In the genomic region with DNA sequence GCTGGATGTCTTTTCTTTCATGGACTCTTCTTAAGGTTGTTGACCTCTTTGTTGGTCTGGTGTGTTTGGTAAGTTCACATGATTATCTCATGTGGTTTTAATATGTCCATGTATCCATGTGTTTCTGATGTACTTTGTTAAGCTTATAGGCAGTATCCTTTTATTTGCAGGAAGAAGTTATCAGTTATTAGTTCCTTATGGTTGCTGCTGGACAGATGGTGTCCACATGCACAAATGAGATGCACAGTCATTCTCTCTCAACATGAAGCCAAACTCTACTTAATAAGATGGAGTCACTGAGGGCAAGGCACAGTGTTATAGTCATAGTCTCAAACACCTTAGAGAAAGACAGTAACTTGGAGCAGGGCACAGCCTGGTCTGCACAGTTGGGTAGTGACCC, we compare ENCODE assay signal across 21 mouse cellular contexts.
A peak's percentile ranks its signal among the peaks of the same experiment; 100 is the strongest.
DNase-seq lines count a peak whose midpoint lies in the region; ATAC-seq lines count a peak whose summit lies in the region.
"Had no signal": no experiment of that assay in that cellular context is flagged by ENCODE, and none has a peak within 500 bp of the region (broad histone marks: within the 10 kb centered on the region; RNA-seq: fewer than 3 reads in every experiment).

No protein-coding gene starts in this region.

- H3K4me1 ChIP-seq in hindbrain, embryonic 10.5 days (replicated peaks): peaks cover 18% of the 10 kb centered on the region
- peaks cover 17% of the 10 kb centered on the region for H3K4me1 ChIP-seq in hindbrain, embryonic 12.5 days
- peaks cover 23% of the 10 kb centered on the region for H3K4me1 ChIP-seq in embryonic facial prominence, embryonic 10.5 days
- H3K4me1 ChIP-seq in forebrain, embryonic 10.5 days: peaks cover 16% of the 10 kb centered on the region

- H3K9ac ChIP-seq in hindbrain, embryonic 12.5 days: no peak overlapping the region
- H3K9ac ChIP-seq: forebrain, embryonic 12.5 days; heart, embryonic 15.5 days had no signal

- no peak overlapping the region for H3K4me3 ChIP-seq in hindbrain, embryonic 10.5 days
- H3K4me3 ChIP-seq in hindbrain, embryonic 12.5 days: no peak overlapping the region
- no peak overlapping the region for H3K4me3 ChIP-seq in embryonic facial prominence, embryonic 10.5 days
- no peak overlapping the region for H3K4me3 ChIP-seq in forebrain, embryonic 10.5 days
- H3K4me3 ChIP-seq: forebrain, embryonic 12.5 days; heart, adult 2 months; heart, embryonic 15.5 days had no signal

- H3K27me3 ChIP-seq in hindbrain, embryonic 10.5 days (ENCODE audit: insufficient read depth, poor library complexity, severe bottlenecking): no peaks in the 10 kb centered on the region
- H3K27me3 ChIP-seq in hindbrain, embryonic 12.5 days: no peaks in the 10 kb centered on the region
- H3K27me3 ChIP-seq in embryonic facial prominence, embryonic 10.5 days (replicated peaks; ENCODE audit: low read depth, poor library complexity, severe bottlenecking): 0 out of 2 replicates have a peak, but pooled peaks cover 8% of the 10 kb centered on the region
- H3K27me3 ChIP-seq in forebrain, embryonic 10.5 days (ENCODE audit: poor library complexity, severe bottlenecking): no peaks in the 10 kb centered on the region
- H3K27me3 ChIP-seq: forebrain, embryonic 12.5 days; heart, embryonic 15.5 days had no signal

- DNase-seq in hindbrain, embryonic 10.5 days (ENCODE audit: low spot score): peak; percentile 7
- DNase-seq in embryonic facial prominence, embryonic 10.5 days (ENCODE audit: low spot score): peak; percentile 55
- DNase-seq in hindlimb bud, embryonic 11.5 days (ENCODE audit: extremely low spot score, low read depth, low spot score): peak; percentile 42
- no peak for DNase-seq in forebrain, embryonic 10.5 days (ENCODE audit: extremely low spot score, low spot score)
- DNase-seq in Muller cell, postnatal 12 days (ENCODE audit: inconsistent ontology term): no peak
- DNase-seq: adrenal gland, adult 2 months; adrenal gland, postnatal 25 days; cerebellum, adult 18-20 months; cerebellum, adult 9-11 months; cerebellum, postnatal 36 days; gastrocnemius, postnatal 14 days; heart, adult 2 months; heart, postnatal 14 days; kidney, adult 11 months had no signal

- H3K27ac ChIP-seq in hindbrain, embryonic 10.5 days: no peak overlapping the region
- H3K27ac ChIP-seq in hindbrain, embryonic 12.5 days: no peak overlapping the region
- no peak overlapping the region for H3K27ac ChIP-seq in embryonic facial prominence, embryonic 10.5 days (replicated peaks)
- H3K27ac ChIP-seq in forebrain, embryonic 10.5 days: no peak overlapping the region
- H3K27ac ChIP-seq: forebrain, embryonic 12.5 days; heart, adult 2 months; heart, embryonic 15.5 days had no signal

- no peaks in the 10 kb centered on the region for H3K9me3 ChIP-seq in hindbrain, embryonic 10.5 days
- H3K9me3 ChIP-seq in hindbrain, embryonic 12.5 days (replicated peaks): no peaks in the 10 kb centered on the region
- no peaks in the 10 kb centered on the region for H3K9me3 ChIP-seq in embryonic facial prominence, embryonic 10.5 days
- no peaks in the 10 kb centered on the region for H3K9me3 ChIP-seq in forebrain, embryonic 10.5 days
- H3K9me3 ChIP-seq: forebrain, embryonic 12.5 days; heart, embryonic 15.5 days had no signal

- no peaks in the 10 kb centered on the region for H3K36me3 ChIP-seq in hindbrain, embryonic 10.5 days
- no peaks in the 10 kb centered on the region for H3K36me3 ChIP-seq in hindbrain, embryonic 12.5 days
- no peaks in the 10 kb centered on the region for H3K36me3 ChIP-seq in embryonic facial prominence, embryonic 10.5 days (replicated peaks)
- H3K36me3 ChIP-seq in forebrain, embryonic 10.5 days (replicated peaks): no peaks in the 10 kb centered on the region
- H3K36me3 ChIP-seq: forebrain, embryonic 12.5 days; heart, embryonic 15.5 days had no signal

- no peak overlapping the region for H3K4me2 ChIP-seq in hindbrain, embryonic 12.5 days (replicated peaks)
- H3K4me2 ChIP-seq: forebrain, embryonic 12.5 days; heart, embryonic 11.5 days; heart, embryonic 15.5 days had no signal

- ATAC-seq in hindbrain, embryonic 12.5 days (ENCODE audit: low FRiP score): no peak
- ATAC-seq: activated CD4-positive, CD25-positive, alpha-beta regulatory T cell, adult 4 months; forebrain, embryonic 16.5 days; hindbrain, embryonic 16.5 days had no signal

Comparison
In these comparisons a context has a peak if more than half of its experiments do, and no peak if none do; other contexts are left out.
1. DNase-seq: peak in hindbrain, embryonic 10.5 days (single experiment), embryonic facial prominence, embryonic 10.5 days (single experiment) and hindlimb bud, embryonic 11.5 days (single experiment); none in forebrain, embryonic 10.5 days (single experiment) and Muller cell, postnatal 12 days (single experiment).